Mouse (Mus musculus) T-cell, adult 2 months (primary cell): Measurements from ENCODE around the gene Tle3.
A peak's percentile ranks its signal among the peaks of the same experiment; 100 is the strongest.

ENCODE experiments used
- DNase-seq: peaks from one replicate; pipeline ENCODE4 v3.0.0; 2022; ENCODE audit warnings: low spot score

Gene Tle3

DNA sequence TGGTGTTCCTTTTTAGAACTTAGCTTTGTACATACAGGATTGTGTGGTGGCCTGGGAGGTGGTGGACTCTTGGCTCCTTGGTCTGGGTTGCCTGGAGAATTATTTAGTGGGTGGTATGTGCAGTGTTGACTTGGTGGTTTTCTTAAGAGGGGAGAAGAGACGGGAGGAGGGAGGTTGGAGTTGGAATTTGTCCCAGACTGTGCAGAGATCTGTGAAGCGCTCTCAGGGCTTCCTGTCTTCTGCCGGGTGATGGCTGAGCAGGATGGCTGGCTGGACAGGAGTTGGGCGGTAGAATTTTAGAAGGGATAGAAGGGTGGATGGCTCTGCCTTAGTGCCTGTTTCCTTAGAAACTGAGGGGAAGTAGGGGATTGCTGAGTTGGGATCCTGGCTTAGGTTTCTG lies 25.0 kb downstream of the Tle3 start:
- DNase-seq = no peak

DNA sequence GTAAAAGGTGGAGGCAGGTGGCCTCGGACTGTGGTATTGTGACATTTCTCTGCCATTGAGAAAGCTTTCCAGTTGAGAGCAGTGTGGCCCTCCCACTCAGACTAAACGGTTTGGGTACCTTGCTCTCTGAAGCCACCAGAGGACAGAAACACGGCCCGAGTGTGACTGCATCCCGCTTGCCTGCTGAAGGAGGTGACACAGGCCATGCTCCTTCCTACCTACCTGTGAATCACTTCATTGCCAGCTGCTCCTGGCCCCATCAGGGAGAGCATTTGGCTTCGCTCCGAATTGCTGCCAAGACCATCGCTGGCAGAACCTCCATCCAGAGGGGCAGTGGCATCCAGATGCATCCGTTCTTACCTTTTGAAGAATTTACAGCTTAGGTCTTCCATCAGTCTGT lies 26.0 kb downstream of the Tle3 start:
- no peak for DNase-seq

DNA sequence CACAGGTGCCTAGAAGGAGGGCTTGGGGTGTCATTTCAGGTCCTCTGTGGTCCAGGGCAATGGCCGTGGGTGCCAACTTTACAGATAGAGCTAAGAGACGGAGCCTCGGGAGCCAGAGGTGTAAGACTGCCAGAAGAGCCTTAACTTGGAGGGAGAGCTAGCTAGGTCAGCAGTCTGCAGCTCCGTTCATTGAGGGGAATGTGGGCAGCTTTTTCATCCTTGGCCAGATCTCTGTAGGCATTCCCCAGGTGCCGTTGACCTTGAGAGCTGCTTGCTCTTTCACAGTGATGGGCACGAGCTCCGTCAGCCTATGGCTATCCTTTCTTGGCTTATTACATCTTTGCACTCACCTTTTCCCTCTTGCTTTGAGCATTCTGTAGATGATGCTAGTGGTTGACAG lies 28.0 kb downstream of the Tle3 start:
- no peak for DNase-seq

DNA sequence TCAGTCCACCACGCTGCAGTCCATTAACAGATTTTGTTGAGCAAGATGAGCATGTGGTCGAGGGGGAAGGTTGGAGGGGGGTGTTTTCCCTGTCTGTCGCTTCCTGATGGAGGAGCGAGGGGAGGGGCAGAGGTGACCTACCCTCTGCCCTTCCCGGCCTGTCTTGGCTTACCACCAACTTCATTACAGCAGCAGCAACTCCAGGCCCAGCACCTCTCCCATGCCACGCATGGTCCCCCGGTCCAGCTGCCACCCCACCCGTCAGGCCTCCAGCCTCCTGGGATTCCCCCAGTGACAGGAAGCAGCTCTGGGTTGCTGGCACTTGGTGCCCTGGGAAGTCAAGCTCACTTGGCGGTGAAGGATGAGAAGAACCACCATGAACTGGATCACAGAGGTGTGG lies 29.5 kb downstream of the Tle3 start:
- no peak for DNase-seq

DNA sequence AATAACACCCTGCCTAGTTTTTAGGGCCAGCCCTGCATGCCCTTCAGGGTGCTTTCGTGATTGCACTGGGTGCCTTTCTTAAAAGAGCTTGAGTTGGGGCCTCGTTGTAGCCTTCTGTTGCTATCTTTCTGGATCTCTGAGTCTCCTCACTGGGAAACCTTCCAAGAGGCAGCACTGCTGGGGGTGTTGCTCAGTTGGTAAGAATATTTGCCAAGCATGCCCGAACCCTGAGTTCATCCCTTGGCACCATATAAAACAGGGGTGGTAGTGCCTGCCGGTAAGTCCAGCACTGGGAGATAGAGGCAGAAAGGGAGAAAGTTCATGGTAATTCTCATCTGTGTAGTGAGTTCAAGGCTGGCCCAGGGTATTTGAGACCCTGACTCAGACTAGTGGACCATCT lies 30.1 kb downstream of the Tle3 start:
- no peak for DNase-seq

DNA sequence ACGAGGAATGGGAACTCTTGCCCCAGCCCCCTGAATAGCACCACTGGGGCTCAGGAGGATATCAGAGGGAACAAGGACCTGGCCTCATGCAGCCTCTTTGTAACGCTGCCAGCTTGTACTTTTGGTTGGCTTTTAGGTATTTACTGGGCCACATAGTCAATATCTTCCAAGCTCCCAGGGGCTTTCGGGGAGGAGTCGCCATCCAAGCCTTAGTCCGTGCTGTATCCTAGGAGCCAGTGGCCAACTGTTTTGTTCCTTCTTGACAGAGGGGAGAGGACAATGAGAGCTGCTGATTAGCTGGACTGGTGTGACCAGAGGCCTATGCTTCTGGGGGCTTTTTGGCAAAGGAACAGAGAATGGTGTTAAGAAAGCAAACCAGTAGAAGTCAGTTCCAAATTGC lies 30.6 kb downstream of the Tle3 start:
- no peak for DNase-seq

DNA sequence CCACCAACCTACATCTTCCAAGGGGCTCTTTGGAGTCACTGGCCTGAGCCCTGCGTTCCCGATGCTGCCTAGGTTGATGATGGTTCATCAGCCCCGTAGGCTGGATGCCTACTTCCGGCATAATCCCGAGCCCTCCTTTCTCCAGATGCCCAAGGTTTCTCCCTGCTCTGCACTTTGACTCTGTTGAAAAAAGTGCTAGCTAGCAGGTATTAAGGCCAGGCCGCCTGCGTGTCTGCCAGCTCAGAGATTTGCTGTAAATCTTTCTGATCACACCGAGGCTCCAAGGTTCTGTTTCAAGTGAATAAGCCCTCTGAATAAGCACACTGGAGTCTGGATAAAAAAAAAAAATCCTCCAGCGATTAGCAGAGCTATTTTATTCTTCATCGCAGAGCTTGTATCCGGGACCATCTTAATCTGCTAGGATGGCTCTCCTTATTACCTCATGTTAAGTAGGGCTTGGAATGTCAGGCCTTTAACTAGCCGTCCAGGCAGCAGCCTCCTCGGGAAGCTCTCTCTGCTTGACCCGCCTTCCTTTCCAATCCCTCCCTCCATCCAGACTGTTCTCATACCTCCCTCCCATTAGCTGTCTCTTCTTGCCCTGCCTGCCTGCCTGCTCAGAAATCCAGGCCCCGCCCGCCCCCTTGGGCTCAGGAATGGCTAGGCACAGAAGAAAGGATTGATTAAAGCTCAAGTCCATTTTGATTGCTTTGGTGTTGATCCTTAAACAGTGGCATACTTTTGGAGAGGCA lies 31.9 kb downstream of the Tle3 start:
- DNase-seq = no peak

DNA sequence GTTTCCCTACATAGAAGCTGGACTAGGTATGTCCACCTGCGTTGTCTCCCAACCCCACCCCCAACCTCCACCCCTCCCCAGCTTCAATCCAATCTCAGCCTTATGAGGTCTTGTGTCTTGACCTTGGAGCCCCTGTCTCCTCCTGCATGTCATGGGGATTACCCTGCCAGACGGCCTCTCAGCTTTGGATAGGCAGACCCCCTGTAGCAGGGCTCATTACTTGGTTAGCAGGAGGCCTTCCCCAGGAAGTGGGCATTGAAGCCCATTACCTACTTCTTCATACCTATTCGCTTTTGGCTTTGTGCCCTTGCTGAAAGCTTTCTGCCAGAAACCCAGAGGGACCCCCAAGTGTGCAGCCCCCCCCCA lies 32.4 kb downstream of the Tle3 start:
- DNase-seq = no peak

DNA sequence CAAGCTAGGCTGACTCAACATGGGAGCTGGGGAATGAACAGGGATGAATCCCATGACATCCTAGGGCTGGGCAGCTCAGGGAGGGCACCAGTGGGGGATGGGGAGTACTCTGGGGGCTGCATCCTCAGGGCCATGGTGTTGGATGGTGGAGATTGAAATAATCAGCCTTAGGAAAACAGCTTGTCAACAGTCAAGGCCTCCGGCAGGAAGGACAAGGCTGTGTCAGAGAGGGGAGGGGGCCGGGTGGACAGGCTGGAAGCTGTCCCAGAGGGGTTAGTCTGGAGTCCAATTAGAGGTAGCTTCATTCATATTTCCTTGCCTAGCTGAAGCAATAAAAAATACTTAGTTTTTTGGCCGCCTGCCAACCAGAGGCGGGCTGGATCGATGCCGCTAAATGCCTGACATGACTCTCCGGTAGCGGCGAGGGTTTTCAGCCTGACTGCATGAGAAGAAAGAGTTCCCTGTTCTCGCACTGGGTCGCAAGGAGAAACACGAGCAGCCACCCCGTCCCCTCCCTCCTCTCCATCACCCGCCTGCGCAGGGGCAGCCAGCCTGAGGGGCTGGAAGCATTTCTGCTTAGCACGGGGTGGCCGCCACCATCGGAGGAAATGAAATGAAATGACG lies 32.9 kb downstream of the Tle3 start:
- no peak for DNase-seq

DNA sequence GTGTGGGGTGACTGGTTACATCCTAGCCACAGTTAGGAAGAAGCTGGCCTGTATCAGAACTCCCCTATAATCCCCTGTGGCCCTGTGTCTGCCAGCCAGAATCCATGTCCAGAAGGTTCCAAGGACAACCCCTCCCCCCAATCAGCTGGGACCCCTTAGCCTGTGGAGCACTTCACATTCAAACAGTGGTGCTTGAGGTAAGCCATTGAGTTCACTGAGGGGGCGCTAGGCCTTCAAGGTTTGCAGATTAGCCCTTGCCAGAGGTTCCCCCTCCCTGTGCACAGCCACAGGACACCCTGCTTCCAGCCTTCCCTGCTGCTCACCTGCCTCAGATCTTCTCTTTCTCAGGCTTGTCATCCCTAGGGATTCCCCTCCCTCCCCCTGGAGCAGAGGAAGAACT lies 34.2 kb downstream of the Tle3 start:
- DNase-seq = no peak

DNA sequence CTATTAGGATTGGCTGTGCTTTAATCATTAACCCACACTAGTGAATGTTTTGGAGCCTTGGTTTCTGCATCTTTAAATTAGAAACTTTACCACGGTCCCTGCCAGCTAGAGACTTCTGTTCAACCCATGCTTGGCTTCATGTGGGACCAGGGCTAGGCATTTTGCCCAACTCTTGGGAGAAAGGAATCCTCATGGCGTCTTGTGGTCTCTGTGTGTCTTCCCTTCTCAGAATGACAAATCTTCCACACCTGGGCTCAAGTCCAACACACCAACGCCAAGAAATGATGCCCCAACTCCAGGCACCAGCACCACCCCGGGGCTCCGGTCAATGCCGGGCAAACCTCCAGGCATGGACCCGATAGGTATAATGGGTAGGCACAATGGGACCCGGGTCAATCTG lies 36.9 kb downstream of the Tle3 start:
- DNase-seq = no peak

DNA sequence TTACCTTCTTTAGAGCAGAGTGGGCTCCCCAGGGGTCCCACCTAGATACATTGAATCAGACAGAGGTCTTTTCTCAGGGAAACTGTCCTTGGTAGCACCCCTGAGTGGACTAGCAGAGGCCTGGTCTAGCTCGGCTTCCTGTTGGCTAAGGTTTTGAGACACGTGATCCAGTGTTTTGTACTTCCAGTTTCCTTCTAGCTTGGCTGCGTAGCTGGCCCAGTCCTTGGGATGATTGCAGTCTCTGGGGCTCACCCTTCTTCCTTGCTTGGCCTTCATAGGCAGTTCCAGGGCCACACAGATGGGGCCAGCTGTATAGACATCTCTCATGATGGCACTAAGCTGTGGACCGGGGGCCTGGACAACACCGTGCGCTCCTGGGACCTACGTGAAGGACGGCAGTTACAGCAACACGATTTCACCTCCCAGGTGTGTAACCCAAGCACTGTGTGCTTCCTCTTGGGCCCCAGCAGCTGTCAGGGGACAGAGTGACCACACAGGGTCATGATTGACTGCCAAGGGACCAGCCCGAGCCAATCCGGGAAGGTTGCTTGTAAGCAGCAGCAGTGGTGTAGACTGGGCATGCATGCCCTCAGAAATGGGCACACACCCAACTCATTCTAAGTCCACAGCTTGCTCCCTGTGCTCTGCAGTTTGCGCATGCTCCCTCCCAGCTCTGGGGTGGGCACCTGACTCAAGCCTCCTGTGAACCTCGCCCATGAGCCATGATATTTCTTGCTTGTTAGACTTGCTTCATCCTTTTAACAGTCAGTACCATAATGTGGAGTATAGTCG lies 41.7 kb downstream of the Tle3 start:
- DNase-seq = no peak

DNA sequence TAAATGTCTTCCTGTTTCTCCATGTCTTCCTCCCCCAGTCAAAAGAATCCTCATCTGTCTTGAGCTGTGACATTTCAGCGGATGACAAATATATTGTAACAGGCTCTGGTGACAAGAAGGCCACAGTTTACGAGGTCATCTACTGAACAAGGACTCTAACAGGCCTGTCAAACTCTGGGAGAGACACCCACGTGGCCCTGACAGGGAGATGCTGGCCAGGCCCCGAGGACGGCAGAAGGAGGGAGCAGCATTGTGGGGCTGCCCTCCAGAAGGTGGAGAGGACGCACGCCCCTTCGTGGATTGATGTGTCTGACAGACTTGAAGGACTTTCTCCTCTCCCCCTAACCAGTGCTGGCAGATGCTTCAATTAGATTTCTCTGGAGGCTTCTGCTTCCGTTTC lies 44.4 kb downstream of the Tle3 start:
- DNase-seq = no peak

DNA sequence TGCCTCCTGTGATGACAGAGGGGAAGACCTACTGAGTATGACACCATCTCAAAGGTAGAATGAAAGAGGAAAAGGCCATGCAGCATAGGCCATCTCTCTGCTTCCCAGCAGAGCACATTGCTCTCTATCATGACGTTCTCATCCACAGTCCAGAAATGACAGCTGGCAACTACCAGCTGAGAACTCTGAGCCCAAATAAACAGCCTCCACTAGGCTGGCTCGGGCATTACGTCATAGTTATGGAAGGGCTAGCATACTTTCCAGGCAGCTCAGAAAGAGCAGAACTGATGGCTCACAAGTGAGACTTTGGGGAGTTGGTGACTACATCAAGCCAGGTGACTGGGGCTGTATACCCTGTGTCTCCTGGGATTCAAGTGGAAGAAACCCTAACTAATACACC lies 49.5 kb downstream of the Tle3 start:
- no peak for DNase-seq

DNA sequence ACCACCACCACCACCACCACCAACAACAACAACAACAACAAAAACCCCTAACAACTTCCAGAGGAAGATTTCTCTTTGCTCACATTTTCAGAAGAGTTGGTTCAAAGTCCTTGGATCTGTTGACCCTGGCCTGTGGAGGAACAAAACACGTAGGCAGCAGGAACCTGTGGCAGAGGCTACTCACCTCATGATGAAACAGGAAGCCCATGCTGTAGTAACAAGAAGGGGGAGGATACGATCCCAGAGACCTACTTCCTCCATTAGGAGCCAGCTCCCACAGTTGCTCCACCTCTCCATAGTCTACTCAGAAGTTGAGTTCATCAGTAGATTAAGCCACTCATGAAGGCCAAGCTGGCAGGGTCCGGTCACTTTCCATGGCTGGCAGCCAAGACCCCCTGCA lies 52.1 kb downstream of the Tle3 start:
- DNase-seq = no peak

DNA sequence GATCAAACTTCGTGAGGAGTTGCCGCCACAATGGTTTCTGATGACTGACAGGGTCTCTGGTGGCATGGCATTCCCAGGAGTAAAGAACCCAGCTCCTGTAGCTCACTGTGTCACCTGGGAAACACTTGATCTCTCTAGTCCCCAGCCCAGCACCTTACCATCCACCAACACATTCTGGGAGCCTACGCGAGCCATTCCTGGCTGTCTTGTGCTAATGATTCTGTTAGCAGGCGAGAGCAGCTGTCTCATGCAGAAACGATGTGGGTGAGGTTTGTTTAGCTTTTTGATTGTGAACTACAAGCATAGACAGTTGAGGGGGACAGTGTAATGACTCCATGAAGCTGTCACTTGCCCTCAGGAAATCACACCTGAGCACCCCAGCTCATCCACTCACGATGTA lies 54.3 kb downstream of the Tle3 start:
- DNase-seq = no peak

DNA sequence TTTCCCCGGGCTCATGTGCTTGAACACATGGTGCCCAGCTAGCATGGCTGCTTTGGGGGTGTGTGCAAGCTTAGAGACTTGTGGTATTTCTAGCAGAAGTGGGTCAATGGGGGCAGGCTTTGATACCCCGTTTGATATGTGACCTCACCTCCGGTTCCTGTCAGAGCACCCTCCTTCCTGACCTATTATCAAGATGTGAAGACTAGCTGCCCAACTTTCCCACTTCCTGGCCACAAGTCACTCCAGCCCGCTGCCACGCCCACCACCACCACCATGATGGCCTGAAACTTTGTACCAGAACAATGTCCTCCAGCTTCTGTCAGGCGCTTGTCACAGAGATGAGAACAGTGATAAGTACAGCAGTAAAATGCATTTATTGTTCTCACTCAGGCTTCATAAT lies 54.9 kb downstream of the Tle3 start:
- peak; percentile 75 for DNase-seq

DNA sequence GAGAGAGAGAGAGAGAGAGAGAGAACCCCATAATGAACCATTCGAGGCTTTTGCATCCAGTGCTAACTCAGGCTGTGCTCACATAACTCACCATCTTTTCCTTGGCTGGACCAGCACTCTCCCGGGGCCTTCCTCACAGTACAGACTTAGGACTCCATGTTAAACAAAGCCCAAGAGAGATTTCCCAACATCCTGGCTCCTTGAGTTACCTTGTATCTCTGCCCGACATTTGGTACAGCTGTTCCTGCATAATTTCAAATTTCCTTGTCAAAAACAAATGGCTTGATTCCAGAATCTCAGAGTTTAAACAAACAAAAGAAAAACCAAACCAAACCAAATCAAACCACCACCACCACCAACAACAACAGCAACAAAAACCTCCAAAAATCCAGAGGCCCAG lies 55.7 kb downstream of the Tle3 start:
- DNase-seq = no peak

DNA sequence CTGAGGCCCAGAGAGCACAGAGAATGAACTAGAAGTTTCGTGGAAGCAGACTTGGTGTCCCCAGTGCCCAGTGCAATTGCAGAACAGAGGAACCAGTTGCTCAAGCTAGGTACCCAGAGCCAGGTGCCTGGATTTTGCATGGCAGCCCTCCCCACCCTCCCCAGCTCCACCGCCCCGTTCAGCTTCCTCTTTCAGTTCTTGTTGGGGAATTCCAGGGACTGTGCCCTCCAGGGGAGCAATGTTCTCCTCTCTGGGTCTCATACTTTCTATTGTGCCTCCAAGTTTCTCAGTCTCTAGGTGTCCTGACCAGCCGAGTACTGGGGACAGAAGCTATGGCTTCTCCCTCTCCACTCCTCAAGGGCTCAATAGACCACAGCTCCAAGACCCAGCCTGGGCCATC lies 59.7 kb downstream of the Tle3 start:
- DNase-seq = no peak

DNA sequence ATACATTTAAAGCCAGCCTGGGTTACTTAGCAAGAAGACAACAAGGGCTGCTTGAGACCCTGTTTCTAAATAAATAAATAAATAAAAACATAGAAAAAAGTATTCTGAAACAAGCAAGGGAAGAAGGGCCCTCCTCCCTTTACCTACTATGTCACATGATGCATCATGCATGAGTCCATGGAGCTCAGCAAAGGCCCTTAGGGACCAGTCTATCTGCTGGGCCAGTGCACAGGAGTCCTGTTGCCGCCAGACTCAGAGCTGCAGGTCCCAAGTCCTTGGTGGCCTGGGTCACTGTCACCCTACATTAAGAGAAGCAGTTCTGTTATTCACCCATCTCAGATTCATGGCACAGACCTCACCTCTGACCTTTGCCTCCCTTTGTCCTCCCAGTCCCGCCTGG lies 61.0 kb downstream of the Tle3 start:
- no peak for DNase-seq

DNA sequence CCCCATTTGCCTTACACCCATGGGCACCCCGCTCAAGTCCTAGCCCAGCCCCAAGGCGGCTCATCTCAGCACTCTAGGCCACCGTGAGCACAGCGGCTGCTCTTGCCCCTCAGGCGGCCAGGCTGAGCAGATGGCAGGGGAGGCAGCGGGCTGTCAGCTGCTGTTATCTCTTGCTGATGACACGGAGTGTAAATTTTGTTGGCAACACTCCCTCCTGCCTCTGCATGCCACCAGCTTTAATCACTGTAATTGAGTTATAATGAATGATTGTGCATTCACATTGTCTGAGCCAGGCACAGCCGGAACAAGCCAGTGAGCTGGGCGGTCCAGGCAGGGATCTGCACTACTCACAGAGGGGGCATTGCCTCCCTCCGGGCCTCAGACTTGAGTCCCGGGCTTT lies 61.9 kb downstream of the Tle3 start:
- no peak for DNase-seq

DNA sequence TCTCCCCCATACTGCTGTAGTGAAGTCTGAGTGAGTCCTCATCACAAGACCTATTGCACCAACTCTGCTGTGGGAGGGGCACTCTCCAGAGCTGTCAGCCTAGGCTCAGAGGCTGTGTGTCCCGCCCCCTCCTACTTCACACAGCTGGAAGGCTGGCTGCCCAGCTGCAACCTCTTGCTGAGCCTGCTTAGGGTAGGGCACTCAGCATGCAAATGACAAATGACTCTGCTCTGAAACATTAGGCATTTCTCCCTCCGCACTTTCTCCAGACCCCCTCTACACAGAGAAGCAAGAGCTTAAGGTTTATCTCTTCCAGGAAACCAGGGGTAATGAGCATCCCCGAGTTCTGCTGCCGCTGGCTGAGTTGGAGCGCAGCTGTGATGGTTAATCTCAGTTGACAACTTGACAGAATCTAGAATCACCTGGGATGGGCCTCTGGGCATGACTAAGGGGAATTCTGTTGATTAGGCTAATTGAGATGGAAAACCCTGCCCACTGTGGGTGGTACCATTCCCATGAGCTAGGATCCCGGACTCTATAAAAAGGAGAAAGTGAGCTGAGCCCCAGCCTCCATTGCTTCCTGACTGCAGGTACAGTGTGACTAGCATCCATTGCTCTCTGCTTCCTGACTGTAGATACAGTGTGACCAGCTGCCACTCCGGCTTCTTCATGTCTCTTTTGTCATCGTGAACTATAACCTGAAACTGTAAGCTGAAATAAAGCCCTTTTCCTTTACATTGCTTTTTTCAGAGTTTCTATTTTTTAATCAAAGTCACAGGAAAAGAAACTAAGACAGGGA lies 63.2 kb downstream of the Tle3 start:
- no peak for DNase-seq

DNA sequence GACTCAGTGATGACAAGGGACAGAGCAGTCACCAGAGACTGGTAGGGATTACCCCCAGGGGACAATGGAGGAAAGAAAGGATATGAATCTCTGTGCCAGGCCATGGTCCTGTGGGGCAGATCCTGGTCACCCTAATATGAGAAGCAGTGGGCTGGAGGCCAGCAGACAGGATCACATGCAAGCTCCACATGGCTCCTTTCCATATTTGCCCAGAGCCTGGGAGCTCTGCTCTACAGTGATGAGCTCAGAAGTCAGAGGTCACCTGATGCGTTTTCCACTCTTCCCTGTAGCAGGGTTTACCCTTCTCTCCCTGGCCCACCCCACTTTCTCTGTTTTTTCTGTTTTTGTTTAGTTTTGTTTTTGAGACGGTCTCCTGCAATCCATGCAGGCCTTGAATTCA lies 63.9 kb downstream of the Tle3 start:
- no peak for DNase-seq
